ENCODE assay signal across 9 mouse cellular contexts in the genomic region with DNA sequence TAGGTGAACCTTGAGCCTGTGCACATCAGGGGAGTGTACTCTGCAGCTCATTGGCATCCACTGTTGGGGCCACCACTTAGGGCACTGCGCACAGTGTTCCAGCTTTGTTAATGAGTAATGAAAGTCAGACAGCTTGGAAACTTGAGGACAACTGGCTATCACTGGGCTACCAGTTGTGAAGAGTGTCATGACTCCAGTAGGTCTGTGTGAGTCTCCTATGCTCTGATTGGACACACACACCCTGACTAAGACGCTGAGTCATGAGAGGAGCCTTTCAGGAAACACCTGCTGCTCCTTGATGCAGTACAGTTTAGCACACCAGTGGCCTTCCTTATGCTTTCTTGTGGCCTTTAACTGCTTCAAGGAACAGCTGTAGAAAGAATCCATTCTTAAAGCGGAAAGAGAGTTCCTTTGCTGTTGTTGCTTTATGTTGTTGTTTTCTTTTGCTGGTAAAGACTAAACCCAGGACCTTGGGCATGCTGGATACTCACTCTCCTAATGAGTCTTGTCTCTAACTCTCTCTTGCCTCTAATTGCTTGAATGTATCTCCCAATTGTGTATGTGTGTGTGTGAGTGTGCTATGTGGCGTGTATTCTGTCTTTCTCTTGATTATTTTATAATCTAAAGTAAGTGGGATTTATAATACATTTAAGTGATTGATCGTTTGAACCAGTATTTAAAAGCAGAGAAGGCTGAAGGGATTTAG. TPM values are rescaled to one million over a fixed set of nuclear protein-coding genes. Genes with fewer than 3 reads are reported as not detected.
DNase-seq lines count a peak whose midpoint lies in the region; ATAC-seq lines count a peak whose summit lies in the region.
"Had no signal": no experiment of that assay in that cellular context is flagged by ENCODE, and none has a peak within 500 bp of the region (broad histone marks: within the 10 kb centered on the region; RNA-seq: fewer than 3 reads in every experiment).

No protein-coding gene starts in this region.

- H3K27me3 ChIP-seq in stomach, embryonic 16.5 days (ENCODE audit: control insufficient read depth, insufficient read depth, low read length), result no peaks in the 10 kb centered on the region
- H3K27me3 ChIP-seq: forebrain, embryonic 13.5 days; neural tube, embryonic 13.5 days had no signal

- no peak overlapping the region for H3K4me3 ChIP-seq in stomach, embryonic 16.5 days (replicated peaks; ENCODE audit: low read length)
- H3K4me3 ChIP-seq: forebrain, embryonic 13.5 days; neural tube, embryonic 13.5 days had no signal

- H3K36me3 ChIP-seq in stomach, embryonic 16.5 days (ENCODE audit: control insufficient read depth, insufficient read depth, low read length), result no peaks in the 10 kb centered on the region
- H3K36me3 ChIP-seq: neural tube, embryonic 13.5 days had no signal

- no peak overlapping the region for H3K4me2 ChIP-seq in stomach, embryonic 16.5 days (ENCODE audit: low read depth, low read length)
- H3K4me2 ChIP-seq: forebrain, embryonic 13.5 days; neural tube, embryonic 13.5 days had no signal

- no peaks in the 10 kb centered on the region for H3K4me1 ChIP-seq in stomach, embryonic 16.5 days (ENCODE audit: control insufficient read depth, insufficient read depth, low read length)
- H3K4me1 ChIP-seq: forebrain, embryonic 13.5 days; neural tube, embryonic 13.5 days had no signal

- no peaks in the 10 kb centered on the region for H3K9me3 ChIP-seq in stomach, embryonic 16.5 days (replicated peaks; ENCODE audit: control insufficient read depth, low read length)
- H3K9me3 ChIP-seq: forebrain, embryonic 13.5 days; neural tube, embryonic 13.5 days had no signal

- ATAC-seq in erythroblast, adult 5-6 weeks (replicated peaks; ENCODE audit: low FRiP score, poor library complexity, severe bottlenecking), result peak; percentile 98
- peak; percentile 93 for ATAC-seq in stomach, embryonic 16.5 days (ENCODE audit: insufficient read depth, low FRiP score)
- ATAC-seq: forebrain, embryonic 13.5 days had no signal

- no peak overlapping the region for H3K9ac ChIP-seq in stomach, embryonic 16.5 days (ENCODE audit: low read length)
- H3K9ac ChIP-seq: forebrain, embryonic 13.5 days; neural tube, embryonic 13.5 days had no signal

- WGBS in large intestine, adult 2 months, result 34% methylated on average over 5 of the region's 5 CpGs
- WGBS in stomach, embryonic 16.5 days, result 66% methylated on average over 5 of the region's 5 CpGs

- peak; percentile 96 for DNase-seq in MEL-GATA-1-ER (ENCODE audit: extremely low read depth, low read depth)
- peak; percentile 73 for DNase-seq in large intestine, adult 2 months (ENCODE audit: low read depth, low spot score)
- DNase-seq in Muller cell, postnatal 12 days (ENCODE audit: inconsistent ontology term), result no peak
- no peak for DNase-seq in MN1 (ENCODE audit: low spot score)
- no peak for DNase-seq in adrenal gland, postnatal 36 days

- no peak overlapping the region for H3K27ac ChIP-seq in stomach, embryonic 16.5 days (ENCODE audit: low read length)
- H3K27ac ChIP-seq: forebrain, embryonic 13.5 days; neural tube, embryonic 13.5 days had no signal

RNA-seq across cellular contexts. Expression of a gene that starts 23.0 kb away (rescaled TPM):
- total RNA-seq in erythroblast, adult 5-6 weeks (2015; ENCODE audit: low replicate concordance), result 3.8 and 17.6 TPM in 2 replicates
- total RNA-seq in erythroblast, adult 5-6 weeks (2017; ENCODE audit: low replicate concordance), result 8.4 and 25.7 TPM in 2 replicates
- 0.15 and 0.40 TPM in 2 replicates for polyA plus RNA-seq in large intestine, adult 2 months (2012; rRNA removed)
- 4.2 and 5.2 TPM in 2 replicates for polyA plus RNA-seq in stomach, embryonic 16.5 days (2015; fragmentation: Nextera tagmentation; extraction: Ambion mirVana)
- 1 to 10 TPM in 1 of 2 experiments, under 1 TPM in 1; 0.93 to 1.0 TPM for total RNA-seq in adrenal gland, postnatal 36 days (2021)

RNA-seq across cellular contexts. Expression of a gene that starts 50.8 kb away (rescaled TPM):
- 546 and 733 TPM in 2 replicates for total RNA-seq in erythroblast, adult 5-6 weeks (2015; ENCODE audit: low replicate concordance)
- total RNA-seq in erythroblast, adult 5-6 weeks (2017; ENCODE audit: low replicate concordance), result 1,003 and 1,028 TPM in 2 replicates
- 36.4 and 67.0 TPM in 2 replicates for polyA plus RNA-seq in large intestine, adult 2 months (2012; rRNA removed)
- 31.9 and 34.9 TPM in 2 replicates for polyA plus RNA-seq in stomach, embryonic 16.5 days (2015; fragmentation: Nextera tagmentation; extraction: Ambion mirVana)
- total RNA-seq in adrenal gland, postnatal 36 days (2021), result 10 to 100 TPM; 52.1 to 71.6 TPM

Comparison
In these comparisons a context has a peak if more than half of its experiments do, and no peak if none do; other contexts are left out.
1. DNase-seq: peak in MEL-GATA-1-ER (single experiment) and large intestine, adult 2 months (single experiment); none in Muller cell, postnatal 12 days (single experiment), MN1 (single experiment) and adrenal gland, postnatal 36 days (0 of 2).
2. RNA of a gene that starts 50.8 kb away (total RNA-seq): 546 to 1,028 TPM in erythroblast, adult 5-6 weeks; 52.1 to 71.6 TPM in adrenal gland, postnatal 36 days; every median in the first group is over 4 times any median in the second.